Mouse (Mus musculus) urinary bladder, postnatal 25 days (tissue): ENCODE results near the gene Serinc2.

Experiments used
- DNase-seq: peaks from one replicate; pipeline ENCODE4 v3.0.0; 2022; ENCODE audit warnings: low spot score

Serinc2 gene

DNA sequence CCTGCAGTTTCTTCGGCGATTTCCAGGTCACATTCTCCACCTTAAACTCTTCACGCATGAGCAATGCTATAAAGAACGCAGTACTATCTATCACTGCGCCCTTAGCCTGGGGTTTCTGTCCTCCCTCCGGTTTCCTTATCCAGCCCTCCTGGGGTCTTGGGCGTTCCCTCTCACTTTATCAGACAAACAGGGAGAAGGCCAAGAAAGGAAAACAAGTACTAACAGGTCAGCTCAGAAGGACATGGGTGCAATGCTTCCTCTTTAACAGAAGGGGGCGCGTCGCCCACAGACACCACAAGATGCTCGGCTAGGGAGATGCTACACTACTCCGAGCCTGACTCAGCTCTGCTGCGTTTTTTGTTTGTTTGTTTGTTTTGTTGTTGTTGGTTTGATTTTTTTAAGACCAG lies 18.1 kb upstream of the Serinc2 start:
- DNase-seq, result no peak

GRCm38 (mm10) chr4:130296243-130296965 lies 17.4 kb upstream of the Serinc2 start:
- DNase-seq, result no peak

- peak; percentile 12 for DNase-seq
These were observed 16.2 kb upstream of the Serinc2 start for GRCm38 (mm10) chr4:130295047-130295745.

DNA sequence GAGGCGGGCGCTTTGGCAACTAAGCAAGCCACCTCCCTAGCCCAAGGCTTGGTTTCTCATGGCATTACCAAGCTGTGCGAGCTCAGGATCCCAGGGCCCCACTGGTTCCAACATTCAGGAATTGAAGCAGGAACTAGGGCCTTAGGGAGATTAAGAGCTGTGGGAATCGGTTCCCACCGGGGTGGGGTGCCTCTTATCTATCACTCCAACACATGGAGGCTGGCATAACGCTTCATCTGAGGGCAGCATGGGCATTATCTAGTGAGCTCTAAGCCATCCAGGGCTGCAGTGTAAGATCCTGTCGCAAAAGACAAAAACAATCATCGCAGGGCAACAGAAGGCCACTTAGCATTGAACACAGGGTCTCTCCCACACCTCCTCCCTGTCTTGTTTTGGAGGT lies 15.5 kb upstream of the Serinc2 start:
- DNase-seq, result no peak

GRCm38 (mm10) chr4:130292271-130292670 lies 13.3 kb upstream of the Serinc2 start:
- peak; percentile 87 for DNase-seq

- DNase-seq, result no peak
These were observed 10.8 kb upstream of the Serinc2 start for GRCm38 (mm10) chr4:130289824-130290223.

- no peak for DNase-seq
These were observed 7.5 kb upstream of the Serinc2 start for GRCm38 (mm10) chr4:130286531-130286930.

DNA sequence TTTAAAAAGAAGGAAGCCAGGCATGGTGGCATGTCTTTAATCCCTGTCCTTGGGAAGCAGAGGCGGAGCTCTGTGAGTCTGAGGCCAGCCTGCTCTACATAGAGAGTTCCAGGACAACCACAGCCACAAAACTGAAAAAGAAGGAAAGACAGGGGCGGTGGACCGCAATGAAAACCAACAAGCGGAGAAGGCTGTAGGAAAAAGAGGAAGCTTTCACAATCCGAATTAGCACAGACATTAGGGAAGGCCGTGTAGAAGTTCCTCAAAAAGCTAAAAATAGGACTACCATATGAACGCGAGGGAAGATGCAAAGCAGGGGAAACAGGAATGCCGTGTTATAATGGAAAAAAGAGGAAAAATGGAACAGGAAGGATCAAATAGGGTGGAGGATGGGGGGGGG lies 4.8 kb upstream of the Serinc2 start:
- no peak for DNase-seq

DNA sequence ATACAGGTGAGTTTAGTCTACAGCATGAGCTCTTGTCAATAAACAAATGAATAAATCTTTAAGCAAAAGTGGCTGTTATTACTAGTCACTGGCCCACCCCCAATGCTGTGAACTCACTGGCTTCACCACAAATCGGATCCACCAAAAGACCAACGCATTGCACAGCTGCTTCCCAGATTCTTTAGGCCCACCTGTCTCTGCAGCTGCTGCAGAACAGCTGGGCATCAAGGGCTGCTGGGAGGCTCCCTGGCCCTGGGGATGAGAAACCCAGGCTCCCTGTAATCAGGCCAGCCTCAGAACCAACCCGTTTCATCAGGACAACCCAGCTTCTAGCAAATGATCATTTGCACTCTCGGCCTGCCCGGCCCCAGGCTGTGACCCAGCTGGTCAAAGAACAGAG lies 3.9 kb upstream of the Serinc2 start:
- no peak for DNase-seq

DNA sequence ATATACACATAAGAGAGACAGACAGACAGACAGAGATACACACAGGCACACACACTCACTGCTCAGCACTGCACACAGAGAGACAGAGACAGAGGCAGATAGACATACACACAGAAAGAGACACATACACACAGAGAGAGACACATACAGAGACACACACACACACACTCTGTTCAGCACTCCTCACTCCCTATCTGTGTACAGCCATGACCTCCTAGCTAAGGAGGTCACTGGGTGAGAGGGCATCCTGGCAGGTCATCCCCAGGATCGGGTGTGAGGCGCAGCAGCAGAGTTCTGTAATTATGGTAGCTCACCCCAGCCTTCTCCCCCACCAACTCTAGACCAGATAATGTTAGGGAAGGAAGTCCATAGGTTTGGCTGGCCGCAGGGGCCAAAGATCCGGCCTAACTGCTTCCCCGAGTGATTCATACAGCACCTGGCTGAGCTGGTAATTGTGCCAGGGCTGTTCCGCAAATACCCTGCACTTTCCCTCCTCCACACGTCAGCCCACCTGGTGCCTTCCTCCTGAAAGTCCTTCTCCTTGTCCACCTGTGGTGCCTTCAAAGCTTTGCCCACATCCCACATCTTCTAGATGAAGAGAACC lies 2.3 kb downstream of the Serinc2 start:
- peak; percentile 21 for DNase-seq

DNA sequence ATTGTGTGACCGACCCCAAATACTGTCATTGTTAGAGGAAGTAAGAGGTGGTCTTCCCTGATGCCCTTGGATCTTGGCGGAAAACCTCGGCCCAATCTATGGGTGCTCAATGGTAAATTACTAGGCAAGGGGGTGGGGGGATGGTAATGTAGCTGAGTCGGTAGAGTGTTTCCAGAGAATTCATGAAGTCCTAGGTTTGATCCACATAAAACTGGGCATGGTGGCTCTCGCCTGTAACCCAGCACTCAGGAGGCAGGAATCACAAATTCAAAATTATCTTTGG lies 3.2 kb downstream of the Serinc2 start:
- no peak for DNase-seq

GRCm38 (mm10) chr4:130275016-130275822 lies 3.8 kb downstream of the Serinc2 start:
- peak; percentile 56 for DNase-seq

DNA sequence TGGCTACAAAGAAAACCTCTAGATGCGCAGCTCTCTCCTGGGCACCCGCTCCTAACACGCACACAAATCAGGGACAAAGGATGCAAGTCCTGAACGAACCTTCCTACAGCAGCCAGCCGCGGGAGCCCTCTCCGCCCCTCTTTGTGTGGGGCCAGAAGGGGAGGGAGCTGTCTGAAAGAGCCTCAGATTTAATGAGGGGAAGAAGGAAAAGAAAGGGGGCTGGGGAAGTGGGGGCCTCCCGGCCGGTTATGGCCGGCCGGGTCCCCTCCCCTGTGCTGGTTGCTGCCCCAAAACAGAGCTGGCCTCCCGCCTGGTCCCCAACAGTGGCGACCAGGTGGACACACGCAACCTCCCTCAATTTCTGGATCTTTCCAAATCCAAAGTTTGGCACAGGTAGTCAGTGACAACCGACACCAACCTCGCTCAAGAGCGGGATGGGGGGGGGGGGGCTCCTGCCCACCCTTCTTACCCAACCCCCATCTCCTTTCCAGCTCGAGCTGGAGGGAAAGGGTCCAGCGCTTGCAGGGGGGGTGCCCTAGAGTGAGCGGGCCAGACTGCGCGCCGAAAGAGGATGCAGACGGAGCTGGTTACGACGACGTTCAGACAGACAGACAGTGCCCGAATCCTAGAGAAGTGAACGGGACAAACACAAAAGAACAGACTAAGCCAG lies 4.5 kb downstream of the Serinc2 start:
- peak; percentile 19 for DNase-seq

DNA sequence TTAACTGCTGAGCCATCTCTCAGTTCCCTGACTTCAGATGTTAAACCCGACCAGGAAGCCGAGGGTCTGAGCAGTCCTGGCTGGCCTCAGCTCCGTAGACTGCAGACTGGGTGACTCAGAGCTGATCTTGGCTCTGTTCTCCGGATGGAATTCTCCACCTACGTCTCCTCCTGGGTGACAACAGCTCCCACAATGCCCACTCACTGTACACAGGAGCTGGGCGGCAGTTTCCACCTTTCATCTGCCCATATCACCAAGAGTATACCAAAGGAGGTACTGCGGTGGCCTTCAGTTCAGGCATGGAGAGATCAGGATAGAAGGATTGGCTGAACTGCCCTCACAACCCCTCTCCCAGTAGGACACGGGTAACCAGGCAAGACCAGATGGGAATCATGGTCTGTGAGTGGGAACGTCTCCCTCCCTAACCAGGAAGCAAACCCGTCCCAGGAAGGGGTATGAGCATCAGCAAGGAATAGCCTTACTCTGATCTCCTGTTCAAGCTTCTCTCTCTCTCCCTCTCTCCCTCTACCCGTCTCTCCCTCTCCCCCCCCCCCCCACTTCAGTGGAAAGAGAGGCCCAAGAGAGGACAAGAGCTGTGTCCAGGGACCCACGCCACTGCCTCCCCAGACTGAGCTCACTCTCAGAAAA lies 5.2 kb downstream of the Serinc2 start:
- peak; percentile 36 for DNase-seq

GRCm38 (mm10) chr4:130270611-130271347 lies 8.2 kb downstream of the Serinc2 start:
- DNase-seq, result no peak

DNA sequence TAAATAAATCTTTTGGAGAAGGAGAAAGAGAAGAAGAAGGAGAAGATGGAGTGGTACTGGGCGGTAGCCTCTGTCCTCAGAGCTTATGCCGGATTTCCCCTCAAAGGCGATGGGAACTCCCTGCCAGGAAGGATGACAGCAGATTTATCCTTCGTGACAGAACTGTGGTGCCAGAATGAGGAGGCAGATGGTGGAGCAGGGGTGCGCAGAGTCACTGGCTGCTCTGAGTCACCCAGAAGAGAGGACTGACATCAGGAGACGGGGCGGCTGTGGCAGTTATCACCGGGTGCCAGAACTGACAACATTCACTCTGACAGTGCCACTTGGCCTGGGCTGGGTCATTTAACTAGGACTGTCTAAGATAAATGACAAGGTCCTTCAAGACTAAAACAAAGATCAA lies 8.9 kb downstream of the Serinc2 start:
- DNase-seq, result no peak

DNA sequence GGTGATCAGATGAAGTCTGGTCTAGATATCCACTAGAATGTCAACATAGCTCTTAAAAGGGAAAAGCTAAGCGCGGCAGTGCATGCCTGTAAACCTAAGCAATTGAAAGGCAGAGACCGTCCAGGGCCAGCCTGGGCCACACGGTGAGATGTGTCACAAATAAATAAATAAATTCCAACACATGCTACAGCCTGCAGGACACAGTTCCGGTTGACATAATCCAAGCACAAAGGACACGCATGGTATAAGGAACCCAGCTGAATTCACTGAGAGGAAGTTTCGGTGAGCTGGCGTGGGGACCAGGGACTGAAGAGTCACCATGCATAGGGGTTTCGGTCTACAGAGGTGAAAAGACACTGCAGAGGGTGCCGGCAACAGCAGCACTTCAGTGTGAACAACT lies 10.3 kb downstream of the Serinc2 start:
- no peak for DNase-seq

GRCm38 (mm10) chr4:130267069-130267468 lies 11.9 kb downstream of the Serinc2 start:
- DNase-seq, result no peak

DNA sequence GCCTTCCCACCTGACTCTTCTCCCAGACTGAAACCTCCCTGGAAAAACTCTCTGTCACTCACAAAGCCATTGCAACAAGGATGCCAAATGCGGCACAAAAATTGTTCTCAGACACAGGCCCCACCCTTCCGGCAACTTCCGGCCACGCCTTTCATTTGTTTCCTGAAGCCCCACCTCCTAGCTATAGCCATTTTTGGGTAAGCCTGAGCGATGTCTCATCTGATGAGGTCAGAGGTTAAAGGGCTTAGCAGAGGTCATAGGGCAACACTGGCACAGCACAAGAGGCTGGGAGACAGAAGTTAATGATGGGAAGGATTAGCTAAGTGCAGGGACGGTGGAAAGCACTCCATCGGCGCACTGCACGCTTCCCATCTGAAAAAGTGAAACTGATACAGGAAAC lies 12.4 kb downstream of the Serinc2 start:
- no peak for DNase-seq

DNA sequence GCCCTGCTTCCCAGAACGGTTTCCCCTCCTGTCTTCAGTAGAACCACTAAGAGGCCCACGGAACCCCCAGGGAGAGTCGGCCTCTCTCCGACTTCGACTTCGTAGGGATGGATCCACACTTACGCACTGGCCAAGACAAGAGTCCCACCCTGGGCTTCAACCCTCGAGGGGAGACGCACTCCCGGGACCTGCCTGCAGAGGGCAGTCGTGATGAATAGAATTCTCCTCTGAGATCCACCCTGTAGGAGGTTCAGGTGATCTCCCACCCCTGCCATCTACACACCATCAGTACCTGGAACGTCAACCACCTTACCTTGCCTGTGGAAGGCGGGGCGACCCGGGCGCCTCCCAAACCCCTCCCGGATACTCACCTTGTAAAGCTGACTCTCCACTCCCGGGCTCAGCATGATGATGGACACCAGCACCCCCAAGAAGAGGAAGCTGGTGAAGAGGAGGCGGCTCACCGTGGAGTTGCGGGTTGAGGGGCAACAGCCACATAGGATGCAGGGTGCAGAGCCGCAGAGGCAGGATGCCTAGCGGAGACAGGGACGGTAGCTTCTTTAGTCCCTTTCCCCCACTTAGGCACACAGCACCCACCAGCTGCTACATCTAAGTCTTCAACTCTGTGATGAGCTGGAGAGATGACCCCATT lies 14.2 kb downstream of the Serinc2 start:
- DNase-seq, result peak; percentile 64
